Mouse (Mus musculus) yolk sac, embryonic 10.5 days (tissue): Measurements from ENCODE around the gene Vmn1r64.
"Not testable (repeated sequence)": the region's sequence is repeated elsewhere in the genome, so short reads cannot be mapped to it uniquely, and the experiment has no call there.

Experiments used
- DNase-seq: peaks from one replicate; pipeline ENCODE4 v3.0.0-alpha.2; 2017; ENCODE audit warnings: low spot score

Vmn1r64 gene

DNA sequence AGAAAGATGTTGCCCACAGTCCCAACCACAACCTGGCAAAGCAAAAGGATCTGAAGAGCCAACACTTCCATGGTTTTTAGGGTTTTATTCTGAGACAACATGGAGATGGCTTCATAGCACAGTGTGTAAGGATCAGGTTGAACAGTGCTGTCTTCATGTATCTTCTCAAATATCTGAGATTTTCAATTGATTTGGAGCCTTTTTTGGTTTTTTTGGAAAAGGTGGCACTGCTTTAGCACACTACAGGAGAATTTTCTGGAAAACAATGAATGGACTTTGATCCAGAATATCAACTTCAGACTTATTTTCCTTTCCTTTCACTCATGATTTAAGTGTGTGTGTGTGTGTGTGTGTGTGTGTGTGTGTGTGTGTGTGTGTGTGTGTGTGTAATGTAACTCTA, at the start of gene Vmn1r64:
TSS of gene Vmn1r64 (minus strand) at position 101 of the 400 bp plus-strand sequence.
- no peak for DNase-seq

GRCm38 (mm10) chr7:5899238-5899637, 14.9 kb upstream of the Vmn1r64 start:
- DNase-seq, result no peak

- not testable (repeated sequence) for DNase-seq
Observed at GRCm38 (mm10) chr7:5897245-5897644, 12.9 kb upstream of the Vmn1r64 start.
